ENCODE assay signal across 8 mouse cellular contexts in the genomic region with DNA sequence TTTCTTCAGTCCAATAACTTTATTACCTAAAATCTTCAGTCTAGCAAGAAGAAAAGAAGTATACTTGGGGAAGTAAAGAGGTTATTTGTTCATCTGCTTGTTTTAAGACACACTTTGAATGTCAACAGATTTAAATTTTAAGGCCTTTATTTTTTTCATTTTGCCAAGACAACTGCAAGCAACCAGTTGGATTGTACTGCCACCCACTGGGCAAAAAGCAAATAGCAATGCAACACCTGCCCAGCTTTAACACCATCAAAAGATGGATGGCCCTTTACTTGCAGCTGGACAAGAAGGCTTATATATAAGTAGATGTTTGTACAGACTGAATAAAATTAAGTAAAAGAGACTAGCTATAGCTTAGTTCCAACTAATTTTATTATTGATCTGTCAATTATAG. TPM values are rescaled to one million over a fixed set of nuclear protein-coding genes. Genes with fewer than 3 reads are reported as not detected.
DNase-seq lines count a peak whose midpoint lies in the region; ATAC-seq and TF ChIP-seq lines count a peak whose summit lies in the region.

No protein-coding gene starts in this region.

- no peak for ATAC-seq in kidney, embryonic 16.5 days (ENCODE audit: low FRiP score, low TSS enrichment)
- ATAC-seq in G1E (ENCODE audit: extremely low read depth, insufficient number of reproducible peaks, low FRiP score, poor library complexity, severe bottlenecking): peak; percentile 45; the same call in 1 of the 2 replicates
- ATAC-seq in midbrain, postnatal 0 days (ENCODE audit: low FRiP score): no peak

- H3K27me3 ChIP-seq in kidney, embryonic 16.5 days (ENCODE audit: insufficient read depth, low read length): no peaks in the 10 kb centered on the region
- no peaks in the 10 kb centered on the region for H3K27me3 ChIP-seq in G1E (ENCODE audit: insufficient read depth, low read length)
- no peaks in the 10 kb centered on the region for H3K27me3 ChIP-seq in midbrain, postnatal 0 days (ENCODE audit: insufficient read depth, low read length)
- no peaks in the 10 kb centered on the region for H3K27me3 ChIP-seq in thymus, adult 2 months (ENCODE audit: control insufficient read depth, insufficient read depth, low read length)

- H3K4me3 ChIP-seq in kidney, embryonic 16.5 days (ENCODE audit: low read length): no peak overlapping the region
- no peak overlapping the region for H3K4me3 ChIP-seq in G1E (ENCODE audit: low read depth, low read length)
- H3K4me3 ChIP-seq in midbrain, postnatal 0 days (ENCODE audit: low read depth, low read length): no peak overlapping the region
- H3K4me3 ChIP-seq in thymus, adult 2 months (ENCODE audit: control insufficient read depth, insufficient read depth, low read length): no peak overlapping the region

- no peaks in the 10 kb centered on the region for H3K9me3 ChIP-seq in kidney, embryonic 16.5 days (ENCODE audit: low read length)
- H3K9me3 ChIP-seq in G1E (replicated peaks): no peaks in the 10 kb centered on the region
- no peaks in the 10 kb centered on the region for H3K9me3 ChIP-seq in midbrain, postnatal 0 days (ENCODE audit: low read length)

- peak; percentile 56 for TF ChIP-seq CTCF in G1E (IDR thresholded peaks at IDR 0.05; ENCODE audit: low read depth, low read length)
- TF ChIP-seq CTCF in midbrain, postnatal 0 days (IDR thresholded peaks at IDR 0.05): peak; percentile 87
- no peak for TF ChIP-seq CTCF in thymus, adult 2 months (IDR thresholded peaks at IDR 0.05; ENCODE audit: borderline replicate concordance, control insufficient read depth, extremely low read depth, insufficient read depth, low read length, poor library complexity)

- no peak for TF ChIP-seq POLR2A in thymus, adult 2 months (IDR thresholded peaks at IDR 0.05; ENCODE audit: control insufficient read depth, extremely low read depth, insufficient read depth, low read length, poor library complexity)

- no peak overlapping the region for H3K27ac ChIP-seq in kidney, embryonic 16.5 days (ENCODE audit: low read length)
- H3K27ac ChIP-seq in midbrain, postnatal 0 days (ENCODE audit: low read depth, low read length): no peak overlapping the region
- no peak overlapping the region for H3K27ac ChIP-seq in thymus, adult 2 months (ENCODE audit: control insufficient read depth, insufficient read depth, low read length)

- H3K9ac ChIP-seq in kidney, embryonic 16.5 days (replicated peaks; ENCODE audit: low read length): no peak overlapping the region
- no peak overlapping the region for H3K9ac ChIP-seq in midbrain, postnatal 0 days (replicated peaks; ENCODE audit: low read length, poor library complexity, severe bottlenecking)

- peak; percentile 9 for DNase-seq in kidney, adult 11 months
- no peak for DNase-seq in G1E (ENCODE audit: low spot score)
- peak; percentile 27 for DNase-seq in c-Kit-negative CD71-positive TER-119-positive erythroid progenitor cells, embryonic 14.5 days (ENCODE audit: low read depth, low spot score)
- peak; percentile 45 for DNase-seq in gastrocnemius, adult 18-20 months (ENCODE audit: low spot score)
- DNase-seq in layer of hippocampus, postnatal 14 days (ENCODE audit: low spot score in 2 of 2): peak; percentile 41 to 54
- DNase-seq in midbrain, postnatal 0 days (ENCODE audit: low spot score): peak; percentile 71
- peak; percentile 60 for DNase-seq in thymus, adult 2 months

- H3K4me2 ChIP-seq in kidney, embryonic 16.5 days (replicated peaks; ENCODE audit: low read depth, low read length): no peak overlapping the region
- H3K4me2 ChIP-seq in midbrain, postnatal 0 days (ENCODE audit: low read depth, low read length, poor library complexity, severe bottlenecking): no peak overlapping the region

- H3K36me3 ChIP-seq in kidney, embryonic 16.5 days (ENCODE audit: insufficient read depth, low read length): 0 out of 2 replicates have a peak, but pooled peaks cover 7% of the 10 kb centered on the region
- peaks cover 59% of the 10 kb centered on the region for H3K36me3 ChIP-seq in G1E (replicated peaks)
- peaks cover 5% of the 10 kb centered on the region for H3K36me3 ChIP-seq in midbrain, postnatal 0 days (ENCODE audit: insufficient read depth, low read length)
- H3K36me3 ChIP-seq in thymus, adult 2 months (ENCODE audit: control insufficient read depth, insufficient read depth, low read length): peaks cover 11% of the 10 kb centered on the region; the same call in 1 of the 2 replicates

- no peaks in the 10 kb centered on the region for H3K4me1 ChIP-seq in kidney, embryonic 16.5 days (ENCODE audit: insufficient read depth, low read length)
- H3K4me1 ChIP-seq in G1E (ENCODE audit: insufficient read depth, low read depth, low read length): no peaks in the 10 kb centered on the region
- no peaks in the 10 kb centered on the region for H3K4me1 ChIP-seq in midbrain, postnatal 0 days (ENCODE audit: insufficient read depth, low read length)
- no peaks in the 10 kb centered on the region for H3K4me1 ChIP-seq in thymus, adult 2 months (replicated peaks; ENCODE audit: control insufficient read depth, insufficient read depth, low read length)

RNA-seq across cellular contexts. Expression of a gene that starts 27.3 kb away (rescaled TPM):
- polyA plus RNA-seq in kidney, embryonic 16.5 days (2015; fragmentation: Nextera tagmentation; extraction: Ambion mirVana): 17.5 and 19.2 TPM in 2 replicates
- 38.7 and 42.7 TPM in 2 replicates for total RNA-seq in G1E (2014; fragmentation: Nextera tagmentation)
- total RNA-seq in G1E (2017): 43.6 and 45.2 TPM in 2 replicates
- 81.8 and 87.4 TPM in 2 replicates for polyA plus RNA-seq in G1E (2012)
- total RNA-seq in gastrocnemius, adult 18-20 months (2021): 10 to 100 TPM; 31.0 to 34.1 TPM
- total RNA-seq in layer of hippocampus, postnatal 14 days (2021): 10 to 100 TPM; 47.0 to 47.3 TPM
- total RNA-seq in midbrain, postnatal 0 days (2014; rRNA removed): 60.6 and 66.3 TPM in 2 replicates
- 12.2 and 14.9 TPM in 2 replicates for polyA plus RNA-seq in midbrain, postnatal 0 days (2015; fragmentation: Nextera tagmentation; extraction: Ambion mirVana)
- polyA plus RNA-seq in thymus, adult 2 months (2012; rRNA removed): 13.8 and 21.3 TPM in 2 replicates
